Mouse (Mus musculus) inflammation-experienced regulatory T-cells, adult 6 months (primary cell): ENCODE measurements around the gene Rnf216. TPM values are rescaled to one million over a fixed set of nuclear protein-coding genes. Genes with fewer than 3 reads are reported as not detected.

Experiments used
- ATAC-seq: one replicate; pipeline ENCODE4 v1.8.0; 2017
- polyA plus RNA-seq, 3 experiments: library from polyadenylated mRNA; unstranded; fragments of 100-300 nt; shearing (Covaris generic); gene quantifications; one replicate each; pipeline ENCODE4 v1.2.1; 2017

Rnf216 gene
- polyA plus RNA-seq, 3 experiments from 2014 or later, result 31.4 to 41.7 (median 32.2) TPM

- ATAC-seq, result no peak
These were observed 154.3 kb downstream of the Rnf216 start for GRCm38 (mm10) chr5:142958464-142958863.

- no peak for ATAC-seq
These were observed 155.7 kb downstream of the Rnf216 start for GRCm38 (mm10) chr5:142956956-142957703.

- ATAC-seq, result no peak
These were observed 159.2 kb downstream of the Rnf216 start for GRCm38 (mm10) chr5:142953641-142954040.

GRCm38 (mm10) chr5:142950405-142950804 lies 162.4 kb downstream of the Rnf216 start:
- ATAC-seq, result no peak

DNA sequence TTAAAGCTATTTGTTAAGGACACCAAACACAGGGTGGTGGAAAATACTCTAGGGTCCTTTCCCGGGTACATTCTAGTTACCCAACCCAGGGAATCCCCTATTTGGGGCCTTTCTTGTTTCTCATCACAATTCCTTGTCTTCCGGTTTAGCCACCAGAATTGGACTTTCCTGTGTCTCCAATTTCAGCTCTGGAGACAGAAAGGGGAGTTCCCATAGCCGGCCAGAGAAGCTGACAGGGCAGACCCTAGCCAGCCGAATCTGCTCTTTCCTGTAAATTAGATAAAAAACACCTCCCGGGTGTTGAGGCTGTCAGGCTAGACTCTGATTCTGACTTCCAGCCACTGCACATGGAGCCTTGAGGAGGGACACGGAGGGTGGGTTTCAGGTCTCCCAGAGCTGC lies 163.2 kb downstream of the Rnf216 start:
- ATAC-seq, result no peak

- no peak for ATAC-seq
These were observed 165.3 kb downstream of the Rnf216 start for GRCm38 (mm10) chr5:142947460-142947859.

- ATAC-seq, result no peak
These were observed 167.7 kb downstream of the Rnf216 start for GRCm38 (mm10) chr5:142944979-142945682.

Other genes with a start within 250 kb of the Rnf216 start
- 1 to 10 TPM; 4.6 to 5.8 (median 5.5) TPM for gene Fbxl18, start 217.6 kb downstream of the Rnf216 start, polyA plus RNA-seq
- over 10,000 TPM; 20,020 to 68,742 (median 52,499) TPM for gene Actb, start 206.2 kb downstream of the Rnf216 start, polyA plus RNA-seq
- gene Fscn1, start 152.7 kb downstream of the Rnf216 start, polyA plus RNA-seq, result 1 to 10 TPM in 1 of 3 experiments, not detected in 2; 1.2 TPM
- gene Olfr718-ps1, start 34.6 kb upstream of the Rnf216 start, polyA plus RNA-seq, result under 1 TPM in 1 of 3 experiments, not detected in 2; 0.12 TPM
- gene Rbak, start 67.8 kb upstream of the Rnf216 start, polyA plus RNA-seq, result 10 to 100 TPM in 1 of 3 experiments, 1 to 10 TPM in 2; 7.2 to 11.8 (median 7.7) TPM
- gene Spdye4b, start 68.0 kb upstream of the Rnf216 start, polyA plus RNA-seq, result not detected
- gene Spdye4a, start 113.9 kb upstream of the Rnf216 start, polyA plus RNA-seq, result not detected
- 1 to 10 TPM; 3.9 to 5.7 (median 4.6) TPM for gene Zfp12, start 122.2 kb upstream of the Rnf216 start, polyA plus RNA-seq
- gene Zfp316, start 157.0 kb upstream of the Rnf216 start, polyA plus RNA-seq, result under 1 TPM; 0.16 to 0.40 (median 0.34) TPM
- gene Zfp853, start 180.6 kb upstream of the Rnf216 start, polyA plus RNA-seq, result not detected
- 1 to 10 TPM; 5.4 to 6.2 (median 5.6) TPM for gene E130309D02Rik, start 202.4 kb upstream of the Rnf216 start, polyA plus RNA-seq
- 10 to 100 TPM; 52.1 to 67.4 (median 67.2) TPM for gene Zdhhc4, start 216.3 kb upstream of the Rnf216 start, polyA plus RNA-seq
- gene Grid2ip, start 244.3 kb upstream of the Rnf216 start, polyA plus RNA-seq, result not detected